Mouse (Mus musculus): ENCODE results near the gene Tex14.
"Not testable (repeated sequence)": the region's sequence is repeated elsewhere in the genome, so short reads cannot be mapped to it uniquely, and the experiment has no call there.

Tex14 gene

DNA sequence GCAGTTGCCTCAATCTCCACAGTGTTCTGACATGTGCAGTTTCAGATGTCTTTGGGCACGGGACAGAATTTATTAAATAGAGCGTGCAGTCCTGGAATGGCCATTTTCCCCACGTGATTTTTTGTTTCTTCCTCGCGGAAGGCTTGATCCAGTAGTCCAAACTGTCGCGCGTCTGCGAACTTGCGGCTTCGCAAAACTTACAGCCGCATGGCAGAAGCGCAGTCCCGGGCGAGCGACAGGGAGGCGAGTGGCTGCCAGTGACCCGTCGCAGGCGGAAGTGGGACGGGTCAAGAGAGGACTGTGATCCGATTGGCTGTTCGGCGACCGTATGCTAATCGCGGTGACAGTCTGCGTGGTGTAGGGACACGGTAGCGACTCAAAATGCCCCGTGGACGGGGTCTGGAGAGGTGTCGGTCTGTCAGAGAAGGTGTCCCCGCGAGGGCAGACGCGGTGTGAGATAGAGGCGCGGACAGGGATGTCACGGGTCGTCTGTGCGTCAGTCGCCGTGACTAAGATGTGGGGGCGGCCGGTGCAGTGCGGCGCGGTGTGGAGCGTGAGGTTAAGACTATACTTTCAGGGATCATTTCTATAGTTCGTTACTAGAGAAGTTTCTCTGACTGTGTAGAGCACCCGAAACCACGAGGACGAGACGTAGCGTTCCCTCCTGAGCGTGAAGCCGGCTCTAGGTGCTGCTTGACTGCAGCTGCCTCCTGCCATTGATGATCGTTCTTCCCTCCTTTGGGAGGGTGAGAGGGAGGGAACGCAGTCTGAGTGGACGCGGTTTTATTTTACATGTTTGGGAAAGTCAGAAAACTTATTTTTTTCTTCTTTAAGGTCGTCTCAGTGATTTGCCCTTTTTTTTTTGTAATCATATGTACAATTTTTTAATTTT is 66.2 kb downstream of the Tex14 start:
- in situ Hi-C loops (cut with MboI; ENCODE audit: low sequenced_read_pairs): loop anchor here (5.0 kb wide), 1 partner anchor 41 kb away; no protein-coding TSS in a partner anchor

DNA sequence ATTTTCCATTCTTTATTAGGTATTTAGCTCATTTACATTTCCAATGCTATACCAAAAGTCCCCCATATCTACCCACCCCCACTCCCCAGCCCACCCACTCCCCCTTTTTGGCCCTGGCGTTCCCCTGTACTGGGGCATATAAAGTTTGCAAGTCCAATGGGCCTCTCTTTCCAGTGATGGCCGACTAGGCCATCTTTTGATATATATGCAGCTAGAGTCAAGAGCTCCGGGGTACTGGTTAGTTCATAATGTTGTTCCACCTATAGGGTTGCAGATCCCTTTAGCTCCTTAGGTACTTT is 66.8 kb downstream of the Tex14 start:
- in situ Hi-C loops (cut with MboI; ENCODE audit: low sequenced_read_pairs): loop anchor here (5.0 kb wide), 1 partner anchor 41 kb away; no protein-coding TSS in a partner anchor

DNA sequence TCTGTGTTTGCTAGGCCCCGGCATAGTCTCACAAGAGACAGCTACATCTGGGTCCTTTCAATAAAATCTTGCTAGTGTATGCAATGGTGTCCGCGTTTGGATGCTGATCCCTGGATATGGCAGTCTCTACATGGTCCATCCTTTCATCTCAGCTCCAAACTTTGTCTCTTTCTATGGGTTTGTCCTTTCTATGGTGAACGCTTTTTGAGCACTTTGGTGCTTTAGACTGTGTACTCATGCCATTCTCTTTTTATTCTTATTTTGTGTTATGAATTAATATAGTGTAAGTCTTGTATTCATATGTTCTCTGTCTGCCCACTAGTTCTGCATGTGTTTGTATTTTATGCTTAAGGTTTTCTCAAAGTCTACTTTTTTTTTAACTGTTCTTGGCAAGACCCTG is 67.2 kb downstream of the Tex14 start:
- in situ Hi-C loops (cut with MboI; ENCODE audit: low sequenced_read_pairs): loop anchor here (5.0 kb wide), 1 partner anchor 40 kb away; no protein-coding TSS in a partner anchor

DNA sequence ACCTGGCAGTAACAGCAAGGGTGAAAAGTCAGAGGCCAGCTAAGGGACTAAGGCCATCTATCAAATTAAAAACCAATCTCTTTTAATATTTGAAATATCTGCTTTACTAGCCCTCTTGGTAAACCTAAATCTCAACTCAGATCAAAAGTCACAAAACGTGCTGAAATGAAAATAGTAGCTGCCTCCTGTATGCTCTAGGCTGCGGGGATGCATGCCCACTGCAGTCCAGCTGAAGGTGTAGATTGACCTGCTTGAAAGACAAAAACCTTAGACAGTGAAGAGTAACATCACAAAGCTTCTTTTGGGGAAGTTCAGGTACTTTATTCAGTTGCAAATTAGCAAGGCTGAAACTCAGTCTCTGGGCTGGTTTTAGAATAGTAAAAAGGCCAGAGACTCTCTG is 74.3 kb downstream of the Tex14 start:
- in situ Hi-C loops (cut with MboI; ENCODE audit: low sequenced_read_pairs): not testable (repeated sequence)

DNA sequence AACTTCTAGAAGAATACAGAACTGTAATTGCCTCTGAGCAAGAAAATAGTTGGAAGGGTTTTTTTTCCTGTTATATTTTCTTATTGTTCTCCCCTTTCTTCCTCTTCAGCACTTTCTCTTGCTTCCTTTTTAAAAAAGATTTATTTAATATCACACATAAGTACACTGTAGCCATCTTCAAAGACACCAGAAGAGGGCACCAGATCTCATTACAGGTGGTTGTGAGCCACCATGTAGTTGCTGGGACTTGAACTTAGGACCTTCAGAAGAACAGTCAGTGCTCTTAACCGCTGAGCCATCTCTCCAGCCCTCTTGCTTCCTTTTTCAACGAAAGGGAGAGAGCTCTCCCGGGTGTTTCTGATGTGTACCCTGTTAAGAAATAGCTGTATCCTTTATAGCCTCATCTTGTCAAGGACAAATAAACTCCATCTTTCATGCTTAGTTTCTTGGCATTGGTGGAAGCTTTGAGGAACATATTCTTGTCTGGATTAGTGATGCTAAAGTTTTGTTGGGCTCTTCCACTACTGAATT is 79.0 kb downstream of the Tex14 start:
- in situ Hi-C loops (cut with MboI; ENCODE audit: low sequenced_read_pairs): no loop called here

DNA sequence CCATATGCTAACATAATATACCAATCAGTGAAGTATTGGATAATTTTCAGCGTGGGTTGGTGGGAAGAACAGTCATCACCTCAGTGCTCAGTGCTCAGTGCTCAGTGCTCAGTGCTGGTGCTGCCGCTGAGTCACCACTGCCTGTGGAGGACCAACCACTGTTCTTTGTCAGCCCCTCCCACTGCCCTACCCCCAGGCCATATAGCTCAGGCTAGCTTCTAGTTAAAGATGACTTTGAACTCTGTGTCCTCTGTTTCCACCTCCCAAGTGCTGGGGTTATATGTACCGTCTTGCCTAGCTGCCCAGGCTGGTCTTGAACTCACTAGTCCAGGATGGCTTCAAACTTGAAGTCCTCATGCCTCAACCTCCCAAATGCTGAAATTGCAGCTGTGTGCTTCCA is 84.1 kb downstream of the Tex14 start:
- in situ Hi-C loops (cut with MboI; ENCODE audit: low sequenced_read_pairs): no loop called here

DNA sequence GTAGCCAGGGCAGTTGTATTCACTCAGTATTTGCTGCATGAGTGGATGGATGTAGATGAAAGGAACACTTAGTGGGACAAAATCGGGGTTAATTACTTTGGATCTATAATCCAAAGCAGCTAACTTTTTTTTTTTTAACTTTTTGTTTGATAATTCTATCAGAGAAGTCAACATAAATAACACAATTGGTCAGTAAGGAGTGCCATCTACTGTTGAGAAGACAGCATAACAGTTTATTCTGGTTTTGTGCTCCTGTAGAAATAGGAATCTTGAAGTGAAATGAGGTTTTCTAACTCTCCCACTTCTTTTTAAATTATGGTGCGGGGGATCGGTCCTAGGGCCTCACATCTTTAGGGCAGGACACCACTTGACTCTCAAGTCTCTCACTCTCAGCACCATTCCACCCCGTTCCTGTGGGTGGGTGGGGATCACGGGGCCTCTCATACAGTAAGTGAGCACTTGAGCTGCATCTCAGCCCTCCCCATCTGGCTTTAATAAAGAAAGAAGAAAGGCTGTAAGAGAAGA is 99.9 kb downstream of the Tex14 start:
- in situ Hi-C loops (cut with MboI; ENCODE audit: low sequenced_read_pairs): no loop called here

DNA sequence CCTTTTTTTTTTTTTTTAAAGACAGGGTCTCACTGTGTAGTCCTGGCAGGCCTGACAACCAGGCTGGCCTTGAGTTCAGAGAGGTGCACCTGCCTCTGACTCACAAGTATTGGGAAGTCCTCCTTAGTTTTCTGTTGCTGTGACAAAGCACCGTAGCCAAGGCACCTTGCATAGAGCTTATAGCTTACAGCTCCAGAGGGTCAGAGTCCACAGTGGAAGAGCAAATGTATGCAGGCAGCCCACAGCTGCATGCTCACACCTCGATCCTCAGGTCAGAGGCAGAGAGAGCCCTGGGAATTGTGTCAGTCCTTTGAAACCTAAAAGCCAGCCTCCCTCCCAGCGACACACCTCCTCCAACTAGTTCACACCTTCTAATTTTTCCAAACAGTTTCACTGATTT is 101.6 kb downstream of the Tex14 start:
- in situ Hi-C loops (cut with MboI; ENCODE audit: low sequenced_read_pairs): no loop called here

DNA sequence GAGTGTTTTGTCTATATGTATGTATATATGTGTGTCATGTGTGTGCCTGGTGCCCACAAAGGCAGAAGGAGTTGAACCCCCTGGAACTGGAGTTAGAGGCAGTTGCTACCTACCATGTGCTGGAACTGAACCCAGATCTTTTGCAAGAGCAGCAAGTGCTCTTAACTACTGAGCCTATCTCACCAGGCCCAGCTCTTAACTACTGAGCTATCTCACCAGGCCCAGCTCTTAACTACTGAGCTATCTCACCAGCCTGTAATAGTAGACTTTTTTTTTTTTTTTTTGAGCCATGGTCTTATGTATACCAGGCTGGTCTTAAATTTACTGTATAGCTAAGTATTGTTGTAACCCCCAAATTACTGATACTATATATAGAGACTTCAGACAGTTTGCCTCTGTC is 102.2 kb downstream of the Tex14 start:
- in situ Hi-C loops (cut with MboI; ENCODE audit: low sequenced_read_pairs): no loop called here

DNA sequence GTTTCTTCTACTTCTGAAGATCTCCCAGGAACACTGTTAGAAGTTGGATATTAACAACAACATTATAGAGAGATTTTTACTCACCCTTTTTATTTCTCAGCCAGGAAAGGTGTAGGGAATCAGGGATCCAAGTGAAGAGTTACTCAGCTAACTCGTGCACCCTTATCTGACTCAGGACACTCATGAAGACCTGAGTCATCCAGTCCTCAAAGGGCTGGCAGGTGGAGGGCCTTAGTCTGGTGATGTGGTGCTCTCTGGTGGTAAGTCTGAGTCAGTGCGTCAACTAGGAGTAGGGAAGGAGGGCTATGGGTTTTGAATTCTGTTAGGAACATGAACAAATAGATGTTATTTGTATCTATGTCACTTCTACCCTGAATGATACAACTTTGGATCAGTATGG is 114.4 kb downstream of the Tex14 start:
- in situ Hi-C loops (cut with MboI; ENCODE audit: low sequenced_read_pairs): no loop called here

DNA sequence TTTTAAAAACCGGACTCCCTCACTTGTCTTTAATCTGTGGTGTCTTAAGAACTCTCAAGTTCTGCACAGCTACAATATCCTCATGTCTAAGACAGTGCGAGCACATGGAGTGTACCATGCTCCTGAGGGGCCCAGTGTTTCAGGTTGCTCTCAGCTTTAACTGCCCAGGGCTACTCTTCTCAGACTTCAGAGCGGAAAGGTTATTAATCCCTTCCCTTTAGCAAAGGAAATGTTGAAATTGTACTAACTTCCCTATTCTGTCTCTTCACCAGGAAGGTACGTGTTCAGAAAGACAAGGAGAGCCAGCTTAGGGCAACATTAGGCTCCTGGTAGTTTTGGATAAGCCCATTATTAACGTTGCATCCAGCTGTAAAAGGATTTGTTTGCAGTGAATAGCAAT is 118.6 kb downstream of the Tex14 start:
- in situ Hi-C loops (cut with MboI; ENCODE audit: low sequenced_read_pairs): no loop called here

DNA sequence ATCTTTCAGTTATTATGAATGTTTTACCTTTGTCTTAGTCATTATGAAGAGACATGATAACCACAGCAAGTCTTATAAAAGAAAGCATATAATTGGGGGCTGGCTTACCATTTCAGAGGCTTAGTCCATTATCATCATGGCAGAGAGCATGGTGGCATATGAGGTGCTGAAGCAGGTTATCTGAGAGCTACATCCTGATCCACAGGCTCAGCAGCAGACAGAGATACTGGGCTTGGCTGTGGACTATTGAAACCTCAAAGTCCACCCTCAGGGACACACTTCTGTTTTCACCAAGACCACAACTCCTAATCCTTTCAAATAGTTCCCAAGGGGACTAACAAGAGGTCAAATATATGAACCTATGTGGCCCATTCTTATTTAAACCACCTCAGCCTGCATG is 119.1 kb downstream of the Tex14 start:
- in situ Hi-C loops (cut with MboI; ENCODE audit: low sequenced_read_pairs): no loop called here

DNA sequence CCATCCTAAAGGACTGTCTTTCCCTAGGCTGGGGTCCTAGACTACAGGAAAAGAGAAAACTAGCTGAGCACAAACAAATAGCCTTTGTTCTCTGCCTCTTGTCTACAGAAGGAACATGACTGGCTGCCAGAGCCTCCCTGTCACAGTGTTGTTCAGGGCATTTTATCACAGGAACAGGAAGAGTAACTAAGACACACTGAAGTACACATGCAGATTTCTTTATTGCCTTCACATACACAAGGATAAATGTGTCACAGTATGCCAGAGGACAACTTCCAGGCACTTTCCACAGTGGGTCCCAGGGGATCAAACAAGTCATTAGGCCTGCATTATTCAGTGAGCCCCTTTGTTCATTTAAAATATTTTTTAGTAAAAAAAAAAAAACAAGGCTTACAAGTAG is 119.9 kb downstream of the Tex14 start:
- in situ Hi-C loops (cut with MboI; ENCODE audit: low sequenced_read_pairs): no loop called here

DNA sequence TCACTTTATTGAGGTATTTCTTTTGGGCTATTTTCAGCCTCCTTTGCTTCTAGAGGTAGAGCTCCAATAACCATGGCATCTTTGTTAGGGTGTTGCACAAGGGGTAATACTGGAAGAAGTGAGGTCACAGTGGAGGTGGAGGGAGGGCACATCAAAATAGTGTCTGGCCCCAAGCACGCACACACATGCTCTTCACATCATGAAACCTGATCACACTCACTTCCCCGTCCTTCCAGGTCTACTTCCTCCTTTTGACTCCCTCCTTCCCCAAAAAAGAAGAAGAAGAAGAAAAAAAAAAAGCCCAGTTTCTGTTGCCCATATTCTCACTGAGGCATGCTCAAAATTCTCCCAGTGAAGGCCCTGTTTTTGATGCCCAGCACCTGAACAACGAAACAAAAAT is 122.5 kb downstream of the Tex14 start:
- in situ Hi-C loops (cut with MboI; ENCODE audit: low sequenced_read_pairs): no loop called here

DNA sequence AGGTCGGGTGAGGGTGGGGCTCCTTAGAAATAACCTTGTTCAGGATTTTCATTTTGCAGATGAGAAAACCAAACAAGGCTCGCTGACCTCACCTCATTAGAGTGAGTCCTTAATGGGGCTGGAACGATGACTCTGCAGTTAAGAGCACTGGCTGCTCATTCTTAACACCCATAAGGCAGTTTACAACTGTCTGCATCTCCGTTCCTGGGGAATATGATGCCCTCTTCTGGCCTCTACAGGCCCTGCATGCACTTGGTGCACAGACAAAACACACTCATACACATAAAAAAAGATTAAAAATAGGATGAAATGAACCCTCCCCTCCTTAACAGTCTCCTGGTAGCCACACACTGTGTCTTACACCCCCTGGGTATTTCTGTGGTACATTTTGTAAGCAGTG is 123.1 kb downstream of the Tex14 start:
- in situ Hi-C loops (cut with MboI; ENCODE audit: low sequenced_read_pairs): no loop called here

DNA sequence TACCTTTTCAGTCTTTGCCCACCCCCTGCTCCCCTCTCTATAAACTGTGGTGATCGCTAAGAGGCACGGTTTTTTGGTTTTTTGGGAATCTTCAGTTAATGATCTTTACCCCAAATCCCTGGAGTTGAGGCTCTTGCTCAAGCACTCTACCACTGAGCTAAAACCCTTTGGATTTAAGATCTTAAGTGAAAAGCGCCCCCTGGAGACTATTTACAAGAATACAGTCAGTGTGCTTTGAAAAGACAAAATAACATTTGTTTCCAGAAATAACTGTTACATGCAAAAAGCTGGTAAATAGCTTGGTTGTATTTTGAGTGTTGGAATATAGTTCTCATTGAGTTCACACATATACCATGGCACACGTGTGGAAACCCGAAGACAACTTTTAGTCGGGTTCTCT is 126.8 kb downstream of the Tex14 start:
- in situ Hi-C loops (cut with MboI; ENCODE audit: low sequenced_read_pairs): no loop called here

DNA sequence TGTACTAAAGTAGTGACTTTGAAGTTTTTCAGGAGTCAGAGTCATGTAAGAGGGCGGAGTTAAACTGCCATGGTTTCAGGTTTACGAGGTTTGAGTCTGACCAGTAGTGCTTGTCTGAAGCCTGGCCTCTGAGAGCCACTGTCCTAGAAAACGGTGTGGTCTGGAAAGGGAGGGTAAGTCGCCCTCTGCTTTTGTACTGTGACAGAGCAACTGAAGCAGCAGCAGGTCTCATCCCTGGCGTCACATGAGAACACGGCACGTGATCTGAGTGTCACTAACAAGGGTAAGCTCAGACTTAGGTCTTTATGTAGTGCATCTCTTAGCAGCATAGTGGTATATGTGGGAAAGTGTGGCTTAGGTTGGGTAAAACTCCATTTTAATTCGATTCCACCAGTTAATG is 137.4 kb downstream of the Tex14 start:
- in situ Hi-C loops (cut with MboI; ENCODE audit: low sequenced_read_pairs): no loop called here

DNA sequence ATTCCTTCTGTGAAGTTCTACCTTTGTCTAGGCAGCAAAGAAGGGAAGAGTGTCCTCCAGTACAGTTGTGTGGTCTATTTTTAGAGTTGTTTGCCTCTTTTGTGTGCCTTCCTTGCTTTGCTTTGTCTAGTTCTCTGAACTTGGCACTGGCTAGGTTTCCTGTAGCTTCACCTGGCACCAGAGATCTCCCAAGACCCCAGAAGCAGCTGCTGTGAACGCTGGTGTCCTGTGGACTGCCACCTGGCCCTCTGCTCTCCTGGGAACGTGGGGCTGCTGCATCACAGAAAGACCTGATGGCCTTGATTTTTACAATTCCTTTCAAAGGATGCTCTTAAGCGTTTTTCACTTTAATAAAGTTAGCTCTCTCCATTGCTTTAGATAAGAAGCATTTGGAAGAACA is 138.0 kb downstream of the Tex14 start:
- in situ Hi-C loops (cut with MboI; ENCODE audit: low sequenced_read_pairs): no loop called here

DNA sequence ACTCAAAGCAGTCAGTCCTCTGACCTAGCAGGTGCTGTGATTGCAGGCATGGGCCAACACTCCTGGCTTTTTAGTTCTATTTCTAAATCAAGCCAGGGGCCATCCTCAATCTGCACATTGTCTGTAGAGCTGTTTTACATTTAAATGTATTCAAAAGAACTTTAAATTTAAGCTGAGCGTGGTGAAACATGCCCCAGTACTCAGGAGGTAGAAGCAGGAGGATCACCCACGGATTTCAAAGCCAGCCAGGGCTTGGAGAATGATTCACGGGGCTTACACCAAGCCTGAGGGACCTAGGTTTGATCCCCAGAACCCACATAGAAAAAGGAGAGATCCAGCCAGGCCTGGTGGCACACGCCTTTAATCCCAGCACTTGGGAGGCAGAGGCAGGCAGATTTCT is 148.5 kb downstream of the Tex14 start:
- in situ Hi-C loops (cut with MboI; ENCODE audit: low sequenced_read_pairs): no loop called here

DNA sequence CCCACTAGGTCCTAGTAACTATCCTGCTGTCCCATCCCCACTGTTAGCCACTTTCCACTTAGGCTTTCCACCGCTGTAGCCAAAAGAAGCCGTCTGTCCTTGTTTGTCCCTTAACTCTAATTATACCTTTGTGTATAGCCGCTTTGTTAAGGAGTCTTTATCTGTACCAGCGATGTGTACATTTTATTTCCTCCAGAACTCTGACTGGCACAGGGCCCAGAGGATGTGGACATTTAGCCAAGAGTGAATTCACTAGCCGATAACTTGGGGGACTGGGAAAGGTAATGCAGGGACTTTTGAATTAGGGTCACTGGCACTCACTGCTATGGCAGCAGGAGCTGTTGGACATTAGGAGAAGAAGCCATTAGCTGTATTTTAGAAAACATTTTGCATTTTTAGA is 149.5 kb downstream of the Tex14 start:
- in situ Hi-C loops (cut with MboI; ENCODE audit: low sequenced_read_pairs): no loop called here

DNA sequence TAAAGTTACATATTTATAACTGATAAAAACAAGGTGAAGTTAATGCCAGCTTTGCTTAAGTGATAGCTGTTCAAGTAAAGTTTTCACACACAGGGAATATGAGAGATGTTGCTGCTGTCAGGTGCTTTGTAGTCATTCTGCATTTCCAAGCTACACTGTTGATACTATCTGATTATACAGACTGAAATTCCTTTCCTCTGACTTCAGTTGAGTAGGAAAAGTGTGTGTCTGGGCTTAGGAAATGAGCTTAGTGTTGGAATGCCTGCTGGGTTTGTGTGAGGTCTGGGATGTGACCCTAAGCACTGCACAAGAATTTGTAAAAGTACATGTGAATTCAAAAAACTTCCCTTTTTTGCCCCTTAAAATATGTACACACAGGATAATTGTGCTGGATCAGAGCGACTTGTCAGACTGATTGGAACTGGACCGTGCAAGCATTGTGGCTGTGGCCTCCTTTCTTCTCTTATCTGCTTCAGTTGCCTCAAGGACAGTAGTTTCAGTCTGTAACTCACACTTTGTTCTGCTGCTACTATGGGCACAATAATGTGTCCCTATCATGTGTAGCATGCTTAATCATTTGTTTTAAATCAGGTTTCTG is 150.3 kb downstream of the Tex14 start:
- in situ Hi-C loops (cut with MboI; ENCODE audit: low sequenced_read_pairs): no loop called here

DNA sequence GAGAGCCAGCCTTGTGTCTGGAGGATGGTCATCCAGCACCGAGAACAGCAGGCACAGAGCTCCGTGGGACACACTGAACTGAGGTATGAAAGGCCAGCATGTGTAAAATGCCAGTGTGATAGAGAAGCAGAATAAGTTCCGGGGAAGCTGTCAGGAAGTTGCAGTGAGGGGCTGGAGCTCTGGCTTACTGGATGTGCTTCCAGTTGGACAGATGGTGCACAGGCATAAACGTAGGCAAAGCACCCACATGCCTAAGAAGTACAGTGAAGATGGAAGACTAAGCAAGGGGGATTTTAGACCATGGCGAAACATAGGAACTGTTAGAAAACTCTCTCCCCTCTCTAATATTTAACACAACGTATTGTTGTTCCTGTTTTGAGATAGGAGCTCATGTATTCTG is 156.3 kb downstream of the Tex14 start:
- in situ Hi-C loops (cut with MboI; ENCODE audit: low sequenced_read_pairs): no loop called here

Measured in CH12F3 (cell line).